Mouse (Mus musculus): ENCODE measurements around the gene Babam2. TPM values are rescaled to one million over a fixed set of nuclear protein-coding genes. Genes with fewer than 3 reads are reported as not detected.

The Babam2 gene
- polyA plus RNA-seq, 1 experiment from 2014 or later: 47.9 TPM

- 61% methylated on average over 3 of the region's 3 CpGs for WGBS
- peak overlapping the region; percentile 61; the same call in 1 of the 2 replicates for H3K27ac ChIP-seq
Observed at GRCm38 (mm10) chr5:31934397-31934796, 236.9 kb downstream of the Babam2 start.

DNA sequence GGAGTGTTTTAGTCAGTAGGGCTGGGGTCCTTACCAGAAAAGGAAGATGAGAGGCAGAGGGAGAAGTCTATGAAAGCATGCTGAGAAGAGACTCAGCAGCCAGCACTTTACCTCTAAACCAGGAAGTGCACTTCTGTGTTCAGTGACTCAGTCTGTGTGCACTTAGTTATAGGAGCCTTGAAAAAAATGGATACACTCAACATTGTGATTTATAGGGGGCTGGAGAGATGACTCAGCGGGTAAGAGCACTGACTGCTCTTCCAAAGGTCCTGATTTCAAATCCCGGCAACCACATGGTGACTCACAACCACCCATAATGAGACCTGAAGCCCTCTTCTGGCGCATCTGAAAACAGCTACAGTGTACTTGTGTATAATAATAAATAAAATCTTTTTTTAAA, 238.5 kb downstream of the Babam2 start:
- 92% methylated on average over 3 of the region's 3 CpGs for WGBS
- H3K4me2 ChIP-seq (replicated peaks): no peak overlapping the region
- ATAC-seq (ENCODE audit: low FRiP score, low read depth): no peak

More at GRCm38 (mm10) chr5:31934397-31934796, 236.9 kb downstream of the Babam2 start:
- H3K27me3 ChIP-seq: no peaks in the 10 kb centered on the region
- ATAC-seq (ENCODE audit: low FRiP score, low read depth): no peak
- H3K9ac ChIP-seq: no peak overlapping the region
- no peak overlapping the region for H3K4me3 ChIP-seq
- peaks cover 14% of the 10 kb centered on the region for H3K4me1 ChIP-seq
- no peak overlapping the region for H3K4me2 ChIP-seq (replicated peaks)
- H3K9me3 ChIP-seq: no peaks in the 10 kb centered on the region
- H3K36me3 ChIP-seq: no peaks in the 10 kb centered on the region

DNA sequence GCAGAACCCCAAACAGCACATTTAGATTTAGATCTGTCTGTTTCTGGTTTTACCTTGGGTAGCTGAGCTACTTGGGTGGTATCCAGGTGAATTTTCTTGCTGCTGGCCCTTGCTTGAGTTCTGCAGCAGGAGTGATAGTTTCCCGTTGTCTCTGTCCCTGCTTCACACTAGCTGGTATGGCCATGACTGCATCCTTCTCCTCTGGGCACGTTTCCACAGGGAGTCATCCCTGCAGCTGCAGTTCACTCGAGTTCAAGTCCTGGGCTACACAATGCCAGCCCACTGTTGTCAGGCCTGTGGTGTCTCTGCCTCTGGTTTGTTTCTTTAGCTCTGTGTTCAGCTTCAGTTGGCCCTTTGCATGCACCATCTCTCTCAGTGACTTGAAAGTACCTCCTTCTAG, 239.0 kb downstream of the Babam2 start:
- no peak overlapping the region for H3K4me3 ChIP-seq
- H3K36me3 ChIP-seq: no peaks in the 10 kb centered on the region
- no peaks in the 10 kb centered on the region for H3K9me3 ChIP-seq
- no peak overlapping the region for H3K9ac ChIP-seq
- no peak overlapping the region for H3K27ac ChIP-seq
- no peak overlapping the region for H3K4me2 ChIP-seq (replicated peaks)
- H3K27me3 ChIP-seq: no peaks in the 10 kb centered on the region
- H3K4me1 ChIP-seq: peaks cover 8% of the 10 kb centered on the region; the same call in 1 of the 2 replicates
- no peak for ATAC-seq (ENCODE audit: low FRiP score, low read depth)
- WGBS: 74% methylated on average over 3 of the region's 3 CpGs

More for the DNA sequence above, 238.5 kb downstream of the Babam2 start:
- no peak overlapping the region for H3K4me3 ChIP-seq
- H3K9me3 ChIP-seq: no peaks in the 10 kb centered on the region
- no peaks in the 10 kb centered on the region for H3K36me3 ChIP-seq
- peaks cover 12% of the 10 kb centered on the region for H3K4me1 ChIP-seq
- no peaks in the 10 kb centered on the region for H3K27me3 ChIP-seq
- H3K27ac ChIP-seq: no peak overlapping the region
- no peak overlapping the region for H3K9ac ChIP-seq

DNA sequence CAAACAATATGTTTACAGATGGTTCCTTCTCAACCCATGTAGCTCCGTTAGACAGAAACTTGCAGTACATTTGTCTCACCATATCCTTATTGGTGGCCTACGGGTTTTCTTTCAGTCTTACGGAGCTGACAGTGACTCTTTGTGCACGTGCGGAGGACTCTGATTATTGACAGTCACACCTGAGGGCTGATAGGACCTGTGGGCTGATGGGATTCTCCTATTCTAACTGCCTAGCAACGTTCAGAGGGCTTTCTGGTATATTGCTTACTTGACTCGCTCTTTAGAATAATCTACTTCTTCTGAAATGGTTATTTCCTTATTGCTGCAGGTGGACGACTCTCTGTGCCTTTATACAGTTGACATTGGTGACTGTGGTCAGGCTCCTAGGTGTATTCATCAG, 243.4 kb downstream of the Babam2 start:
- H3K9ac ChIP-seq: no peak overlapping the region
- H3K27ac ChIP-seq: no peak overlapping the region
- 93% methylated on average over 8 of the region's 8 CpGs for WGBS
- ATAC-seq (ENCODE audit: low FRiP score, low read depth): no peak
- H3K9me3 ChIP-seq: no peaks in the 10 kb centered on the region
- no peak overlapping the region for H3K4me3 ChIP-seq
- no peaks in the 10 kb centered on the region for H3K27me3 ChIP-seq
- H3K4me2 ChIP-seq (replicated peaks): no peak overlapping the region
- H3K36me3 ChIP-seq: no peaks in the 10 kb centered on the region
- H3K4me1 ChIP-seq: no peaks in the 10 kb centered on the region

DNA sequence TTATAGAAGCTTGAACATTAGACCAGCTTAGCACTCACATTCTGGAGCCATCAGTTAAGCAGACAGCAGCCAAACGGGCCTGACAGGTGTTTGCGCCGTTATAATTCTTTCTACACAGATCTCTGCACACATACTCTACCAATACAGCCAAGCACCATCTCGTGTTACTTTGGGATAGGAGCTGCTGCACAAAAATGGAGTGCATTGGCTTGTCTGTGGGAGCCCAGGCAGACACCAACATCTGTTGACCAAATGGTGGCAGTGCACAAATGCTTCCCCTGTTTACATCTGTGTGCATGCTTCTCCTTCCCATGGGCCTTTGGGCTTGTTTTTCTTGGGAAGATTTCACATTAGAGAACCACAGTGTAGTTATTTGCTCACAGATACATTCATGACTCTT, 249.7 kb downstream of the Babam2 start:
- H3K27ac ChIP-seq: no peak overlapping the region; the same call in 1 of the 2 replicates
- no peak overlapping the region for H3K4me2 ChIP-seq (replicated peaks)
- no peaks in the 10 kb centered on the region for H3K9me3 ChIP-seq
- H3K4me3 ChIP-seq: no peak overlapping the region
- H3K27me3 ChIP-seq: no peaks in the 10 kb centered on the region
- H3K9ac ChIP-seq: no peak overlapping the region
- peak; percentile 51; the same call in 1 of the 2 replicates for ATAC-seq (ENCODE audit: low FRiP score, low read depth)
- 23% methylated on average over 4 of the region's 4 CpGs for WGBS
- 0 out of 2 replicates have a peak, but pooled peaks cover 6% of the 10 kb centered on the region for H3K4me1 ChIP-seq
- H3K36me3 ChIP-seq: no peaks in the 10 kb centered on the region

DNA sequence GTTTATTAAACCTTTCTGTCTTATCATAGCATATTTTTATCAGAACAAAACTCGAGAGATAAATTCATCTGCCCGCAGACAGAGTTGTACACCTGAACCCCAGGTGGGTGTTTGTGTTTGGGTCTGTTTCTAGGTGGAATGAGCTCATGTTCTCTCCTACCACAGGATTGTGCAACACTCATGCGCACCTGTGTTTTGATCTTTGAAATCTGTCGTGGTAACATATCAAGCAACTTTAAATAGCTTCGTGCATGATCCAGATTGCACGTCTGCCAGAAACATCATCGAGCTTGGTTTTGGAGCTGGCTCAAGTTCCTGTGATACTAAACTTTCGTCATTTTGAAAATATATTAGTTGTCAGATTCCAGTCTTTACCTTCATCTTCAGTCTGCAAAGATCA, 251.9 kb downstream of the Babam2 start:
- no peaks in the 10 kb centered on the region for H3K9me3 ChIP-seq
- H3K4me2 ChIP-seq (replicated peaks): no peak overlapping the region
- H3K27ac ChIP-seq: no peak overlapping the region
- H3K36me3 ChIP-seq: no peaks in the 10 kb centered on the region
- no peak overlapping the region for H3K4me3 ChIP-seq
- ATAC-seq (ENCODE audit: low FRiP score, low read depth): no peak
- H3K9ac ChIP-seq: no peak overlapping the region
- H3K4me1 ChIP-seq: 0 out of 2 replicates have a peak, but pooled peaks cover 6% of the 10 kb centered on the region
- no peaks in the 10 kb centered on the region for H3K27me3 ChIP-seq
- 74% methylated on average over 8 of the region's 8 CpGs for WGBS

GRCm38 (mm10) chr5:31950532-31950931, 253.0 kb downstream of the Babam2 start:
- no peak overlapping the region for H3K9ac ChIP-seq
- no peak overlapping the region for H3K27ac ChIP-seq
- 92% methylated on average over 4 of the region's 4 CpGs for WGBS
- no peaks in the 10 kb centered on the region for H3K27me3 ChIP-seq
- ATAC-seq (ENCODE audit: low FRiP score, low read depth): no peak
- H3K4me2 ChIP-seq (replicated peaks): no peak overlapping the region
- H3K36me3 ChIP-seq: no peaks in the 10 kb centered on the region
- no peaks in the 10 kb centered on the region for H3K9me3 ChIP-seq
- 0 out of 2 replicates have a peak, but pooled peaks cover 6% of the 10 kb centered on the region for H3K4me1 ChIP-seq
- H3K4me3 ChIP-seq: no peak overlapping the region

GRCm38 (mm10) chr5:31955184-31955583, 257.7 kb downstream of the Babam2 start:
- Histone ChIP-seq H3K4me2 (replicated peaks) (no peak overlapping the region), H3K27ac (no peak overlapping the region), H3K36me3 (no peaks in the 10 kb centered on the region), H3K4me3 (no peak overlapping the region), H3K9ac (no peak overlapping the region), H3K27me3 (no peaks in the 10 kb centered on the region), H3K4me1 (no peaks in the 10 kb centered on the region), H3K9me3 (no peaks in the 10 kb centered on the region)
- ATAC-seq (ENCODE audit: low FRiP score, low read depth): no peak
- WGBS: 78% methylated on average over 3 of the region's 3 CpGs

DNA sequence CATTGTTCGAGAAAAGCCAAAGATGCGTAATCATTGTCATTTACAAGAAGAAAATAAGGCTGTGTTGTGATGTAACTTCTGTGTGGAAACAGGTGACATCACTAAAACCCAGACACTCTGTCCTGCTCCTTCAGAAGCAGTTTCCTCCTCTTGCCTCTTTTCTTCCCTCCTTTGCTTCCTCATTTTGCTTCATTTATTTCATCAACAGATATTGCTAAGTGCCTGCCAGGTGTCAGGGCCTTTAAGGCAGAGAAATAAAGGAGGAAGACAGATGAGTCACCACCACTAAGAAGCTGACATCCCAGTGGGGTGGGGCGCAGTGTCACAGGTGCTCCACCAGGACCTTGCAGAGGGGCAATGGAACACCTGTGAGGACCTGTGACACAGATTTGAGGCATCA, 258.9 kb downstream of the Babam2 start:
- Histone ChIP-seq H3K9me3 (no peaks in the 10 kb centered on the region), H3K27ac (no peak overlapping the region), H3K4me2 (replicated peaks) (no peak overlapping the region), H3K27me3 (no peaks in the 10 kb centered on the region), H3K4me3 (no peak overlapping the region), H3K9ac (no peak overlapping the region), H3K36me3 (no peaks in the 10 kb centered on the region), H3K4me1 (no peaks in the 10 kb centered on the region)
- ATAC-seq (ENCODE audit: low FRiP score, low read depth): no peak
- WGBS: 96% methylated on average over 3 of the region's 3 CpGs

- WGBS: 91% methylated on average over 8 of the region's 8 CpGs
Observed at GRCm38 (mm10) chr5:31959886-31960285, 262.4 kb downstream of the Babam2 start.

DNA sequence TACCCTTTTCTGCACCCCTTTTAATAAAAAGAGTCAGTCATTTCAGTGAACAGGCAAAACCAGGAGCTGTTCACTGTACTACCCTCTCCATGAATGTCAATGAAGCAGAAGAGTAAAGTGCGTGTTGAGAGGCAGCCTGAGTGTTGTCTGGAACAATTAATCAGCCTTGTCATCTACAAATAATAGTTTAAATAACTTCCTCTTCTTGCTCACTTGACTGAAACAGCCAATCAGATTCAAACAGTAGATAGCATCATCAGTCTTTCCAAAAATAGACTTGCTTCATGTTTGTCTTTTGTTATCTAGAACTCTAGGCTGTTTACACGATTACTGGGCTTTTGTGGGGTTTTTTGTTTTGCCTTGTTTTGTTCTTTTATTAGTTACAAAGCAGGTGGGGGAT, 263.9 kb downstream of the Babam2 start:
- no peak for ATAC-seq (ENCODE audit: low FRiP score, low read depth)
- Histone ChIP-seq H3K9me3 (no peaks in the 10 kb centered on the region), H3K4me1 (no peaks in the 10 kb centered on the region), H3K36me3 (no peaks in the 10 kb centered on the region), H3K4me2 (replicated peaks) (no peak overlapping the region), H3K27ac (no peak overlapping the region), H3K27me3 (no peaks in the 10 kb centered on the region), H3K4me3 (no peak overlapping the region), H3K9ac (no peak overlapping the region)
- WGBS: 82% methylated on average over 2 of the region's 2 CpGs

More at GRCm38 (mm10) chr5:31959886-31960285, 262.4 kb downstream of the Babam2 start:
- Histone ChIP-seq H3K4me2 (replicated peaks) (no peak overlapping the region), H3K36me3 (no peaks in the 10 kb centered on the region), H3K4me3 (no peak overlapping the region), H3K27me3 (no peaks in the 10 kb centered on the region), H3K9ac (no peak overlapping the region), H3K27ac (no peak overlapping the region), H3K9me3 (no peaks in the 10 kb centered on the region), H3K4me1 (no peaks in the 10 kb centered on the region)
- ATAC-seq (ENCODE audit: low FRiP score, low read depth): no peak

DNA sequence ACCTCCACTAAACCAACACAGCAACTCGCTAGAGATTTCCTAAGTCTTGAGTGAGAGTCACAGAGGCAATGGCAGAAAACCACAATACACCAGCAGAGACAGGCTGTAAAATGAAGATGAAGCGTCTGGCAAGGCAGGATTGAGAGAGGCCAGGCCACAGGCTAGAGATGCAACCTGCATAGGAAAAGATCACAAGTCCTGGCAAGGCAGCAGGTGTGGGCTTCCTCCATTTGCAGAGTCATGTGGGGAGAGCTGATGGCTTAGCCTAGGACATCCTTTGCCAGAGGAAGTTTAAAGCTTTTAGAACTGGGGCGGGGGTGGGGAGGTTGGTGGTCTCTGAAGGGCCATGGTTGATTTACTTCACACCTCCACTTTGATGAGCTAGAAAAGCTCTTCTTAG, 264.9 kb downstream of the Babam2 start:
- ATAC-seq (ENCODE audit: low FRiP score, low read depth): no peak
- Histone ChIP-seq H3K4me2 (replicated peaks) (no peak overlapping the region), H3K9ac (no peak overlapping the region), H3K27me3 (no peaks in the 10 kb centered on the region), H3K4me3 (no peak overlapping the region), H3K36me3 (no peaks in the 10 kb centered on the region), H3K4me1 (no peaks in the 10 kb centered on the region), H3K9me3 (no peaks in the 10 kb centered on the region), H3K27ac (no peak overlapping the region)
- 56% methylated on average over 3 of the region's 3 CpGs for WGBS

DNA sequence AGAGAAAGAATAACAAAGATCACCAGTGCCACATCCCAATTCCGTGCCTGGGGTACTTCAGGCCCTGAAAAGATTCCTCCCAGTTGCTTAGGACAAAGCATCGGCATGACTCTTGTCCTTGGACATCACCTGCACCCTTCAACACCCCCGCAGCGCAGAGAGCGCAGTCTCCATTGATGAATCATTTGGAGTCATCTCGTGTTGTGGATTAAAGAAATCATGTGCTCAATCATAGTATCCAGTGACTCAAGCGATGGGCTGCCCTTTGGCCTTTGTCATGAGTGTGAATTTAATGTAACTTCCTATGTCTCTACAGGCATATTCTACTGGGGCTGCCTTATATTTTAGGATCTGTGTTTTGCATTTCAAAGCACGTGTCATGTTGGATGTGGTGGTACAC, 265.9 kb downstream of the Babam2 start:
- Histone ChIP-seq H3K4me1 (peaks cover 9% of the 10 kb centered on the region; the same call in 1 of the 2 replicates), H3K9me3 (no peaks in the 10 kb centered on the region), H3K36me3 (no peaks in the 10 kb centered on the region), H3K27me3 (no peaks in the 10 kb centered on the region), H3K9ac (no peak overlapping the region), H3K27ac (no peak overlapping the region), H3K4me2 (replicated peaks) (no peak overlapping the region), H3K4me3 (no peak overlapping the region)
- no peak for ATAC-seq (ENCODE audit: low FRiP score, low read depth)
- 87% methylated on average over 8 of the region's 8 CpGs for WGBS
